Mouse (Mus musculus) testis, adult 2 months (tissue): Measurements from ENCODE around the gene Tipin.
"Not testable (repeated sequence)": the region's sequence is repeated elsewhere in the genome, so short reads cannot be mapped to it uniquely, and the experiment has no call there.

Experiments
- CTCF ChIP-seq: fragments of 200-500 bp; IDR thresholded peaks from 2 replicates; pipeline ENCODE4 v1.5.1; 2012; ENCODE audit warnings: low read depth, mild to moderate bottlenecking, inconsistent platforms, low read length, moderate library complexity; ENCODE audit not compliant: control insufficient read depth, insufficient read depth, insufficient replicate concordance
- POLR2A ChIP-seq: fragments of 200-500 bp; IDR thresholded peaks from 2 replicates; pipeline ENCODE4 v1.6.1; 2012; ENCODE audit warnings: low read depth, mild to moderate bottlenecking, inconsistent platforms, low read length, moderate library complexity; ENCODE audit not compliant: control insufficient read depth

DNA sequence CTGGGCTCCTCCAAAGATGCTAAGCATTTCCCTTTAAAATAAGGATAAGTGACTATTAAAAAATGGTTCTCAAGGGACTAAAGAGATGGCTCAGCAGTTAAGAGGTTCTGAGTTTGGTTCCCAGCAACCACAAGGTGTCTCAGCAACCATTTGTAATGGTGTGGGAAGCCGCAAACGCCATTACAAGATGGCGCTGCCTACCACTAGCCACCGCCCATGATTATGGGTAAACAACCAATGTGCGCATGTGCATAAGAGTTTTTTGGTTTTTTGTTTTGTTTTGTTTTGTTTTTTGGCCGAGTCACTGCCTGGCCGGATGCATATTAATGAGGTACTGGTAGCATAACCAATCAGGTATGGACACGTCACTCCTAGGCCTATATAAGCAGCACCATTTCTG lies 12.5 kb upstream of the Tipin start:
- not testable (repeated sequence) for TF ChIP-seq CTCF, POLR2A
